Mouse (Mus musculus): ENCODE results near the gene Nat8f1. TPM values are rescaled to one million over a fixed set of nuclear protein-coding genes. Genes with fewer than 3 reads are reported as not detected.
"Not testable (repeated sequence)": the region's sequence is repeated elsewhere in the genome, so short reads cannot be mapped to it uniquely, and the experiment has no call there.

The Nat8f1 gene
- polyA plus RNA-seq, 1 experiment = 21.4 TPM

DNA sequence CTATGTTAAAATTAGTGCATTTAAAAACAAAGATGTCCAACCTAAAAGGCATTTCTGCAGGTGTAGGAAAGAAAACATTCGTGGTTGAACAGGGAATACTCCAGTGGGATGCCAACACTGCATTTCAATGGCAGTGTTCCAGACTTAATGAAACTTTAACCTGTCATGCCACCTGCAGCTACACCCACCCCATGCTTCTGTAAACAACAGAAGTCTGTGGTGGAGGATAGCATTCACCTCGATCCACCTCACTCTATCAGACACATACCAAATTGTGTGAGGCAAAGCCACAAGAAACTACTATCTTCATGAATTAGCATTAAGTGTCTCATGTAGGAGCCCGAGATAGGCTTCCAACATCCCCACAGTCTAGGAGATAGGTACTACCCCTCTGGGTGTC lies 7.1 kb downstream of the Nat8f1 start:
- Histone ChIP-seq H3K4me1 (ENCODE audit: control insufficient read depth, insufficient read depth, insufficient read length, low read length) (peaks cover 11% of the 10 kb centered on the region; the same call in 1 of the 2 replicates), H3K36me3 (ENCODE audit: control insufficient read depth, insufficient read depth, low read length) (no peaks in the 10 kb centered on the region), H3K4me3 (ENCODE audit: low read depth, low read length) (no peak overlapping the region), H3K27ac (ENCODE audit: insufficient read depth, low read depth, low read length) (no peak overlapping the region), H3K27me3 (ENCODE audit: control insufficient read depth, insufficient read depth, low read length) (no peaks in the 10 kb centered on the region)
- TF ChIP-seq POLR2A (IDR thresholded peaks at IDR 0.05; ENCODE audit: low read depth, low read length) (no peak), CTCF (IDR thresholded peaks at IDR 0.05; ENCODE audit: extremely low read depth, insufficient read length, insufficient replicate concordance, low read depth, low read length) (no peak)
- WGBS = 22% methylated on average over 3 of the region's 3 CpGs

- WGBS = 75% methylated on average over 2 of the region's 2 CpGs
- not testable (repeated sequence) for H3K27ac ChIP-seq (ENCODE audit: insufficient read depth, low read depth, low read length); H3K27me3 ChIP-seq (ENCODE audit: control insufficient read depth, insufficient read depth, low read length)
Observed at GRCm38 (mm10) chr6:85906911-85907351, 8.6 kb downstream of the Nat8f1 start.

GRCm38 (mm10) chr6:85904642-85905061 lies 10.8 kb downstream of the Nat8f1 start, which contains the start of gene Nat8f4:
Nat8f4 (minus strand) TSS chr6:85904884.
- not testable (repeated sequence) for H3K27me3 ChIP-seq (ENCODE audit: control insufficient read depth, insufficient read depth, low read length)
- peak; percentile 70; the same call in 1 of the 2 replicates for TF ChIP-seq CTCF (IDR thresholded peaks at IDR 0.05; ENCODE audit: extremely low read depth, insufficient read length, insufficient replicate concordance, low read depth, low read length)

More at GRCm38 (mm10) chr6:85906911-85907351, 8.6 kb downstream of the Nat8f1 start:
- peaks cover 16% of the 10 kb centered on the region; the same call in 1 of the 2 replicates for H3K4me1 ChIP-seq (ENCODE audit: control insufficient read depth, insufficient read depth, insufficient read length, low read length)
- not testable (repeated sequence) for H3K4me3 ChIP-seq (ENCODE audit: low read depth, low read length); H3K36me3 ChIP-seq (ENCODE audit: control insufficient read depth, insufficient read depth, low read length)

GRCm38 (mm10) chr6:85902303-85902702 lies 13.2 kb downstream of the Nat8f1 start:
- no peak overlapping the region for H3K4me3 ChIP-seq (ENCODE audit: low read depth, low read length)
- WGBS = 31% methylated on average over 2 of the region's 2 CpGs
- H3K27me3 ChIP-seq (ENCODE audit: control insufficient read depth, insufficient read depth, low read length) = no peaks in the 10 kb centered on the region
- peaks cover 4% of the 10 kb centered on the region; the same call in 1 of the 2 replicates for H3K36me3 ChIP-seq (ENCODE audit: control insufficient read depth, insufficient read depth, low read length)
- H3K27ac ChIP-seq (ENCODE audit: insufficient read depth, low read depth, low read length) = peak overlapping the region; percentile 98
- peaks cover 12% of the 10 kb centered on the region; the same call in 1 of the 2 replicates for H3K4me1 ChIP-seq (ENCODE audit: control insufficient read depth, insufficient read depth, insufficient read length, low read length)
- no peak for TF ChIP-seq CTCF (IDR thresholded peaks at IDR 0.05; ENCODE audit: extremely low read depth, insufficient read length, insufficient replicate concordance, low read depth, low read length)
- no peak for TF ChIP-seq POLR2A (IDR thresholded peaks at IDR 0.05; ENCODE audit: low read depth, low read length)

More at GRCm38 (mm10) chr6:85904642-85905061, 10.8 kb downstream of the Nat8f1 start, which contains the start of gene Nat8f4:
- H3K27ac ChIP-seq (ENCODE audit: insufficient read depth, low read depth, low read length) = peak within 1 kb of the TSS; percentile 67
- H3K4me1 ChIP-seq (ENCODE audit: control insufficient read depth, insufficient read depth, insufficient read length, low read length) = peaks cover 12% of the 10 kb centered on the region; the same call in 1 of the 2 replicates
- 2% methylated on average over 20 of the region's 20 CpGs for WGBS
- not testable (repeated sequence) for H3K36me3 ChIP-seq (ENCODE audit: control insufficient read depth, insufficient read depth, low read length)
- H3K4me3 ChIP-seq (ENCODE audit: low read depth, low read length) = peak within 1 kb of the TSS; percentile 64

GRCm38 (mm10) chr6:85898596-85899475 lies 16.7 kb downstream of the Nat8f1 start:
- 80% methylated on average over 7 of the region's 8 CpGs for WGBS
- H3K27ac ChIP-seq (ENCODE audit: insufficient read depth, low read depth, low read length); H3K36me3 ChIP-seq (ENCODE audit: control insufficient read depth, insufficient read depth, low read length); H3K4me3 ChIP-seq (ENCODE audit: low read depth, low read length); H3K27me3 ChIP-seq (ENCODE audit: control insufficient read depth, insufficient read depth, low read length): not testable (repeated sequence)
- H3K4me1 ChIP-seq (ENCODE audit: control insufficient read depth, insufficient read depth, insufficient read length, low read length) = peaks cover 11% of the 10 kb centered on the region; the same call in 1 of the 2 replicates

DNA sequence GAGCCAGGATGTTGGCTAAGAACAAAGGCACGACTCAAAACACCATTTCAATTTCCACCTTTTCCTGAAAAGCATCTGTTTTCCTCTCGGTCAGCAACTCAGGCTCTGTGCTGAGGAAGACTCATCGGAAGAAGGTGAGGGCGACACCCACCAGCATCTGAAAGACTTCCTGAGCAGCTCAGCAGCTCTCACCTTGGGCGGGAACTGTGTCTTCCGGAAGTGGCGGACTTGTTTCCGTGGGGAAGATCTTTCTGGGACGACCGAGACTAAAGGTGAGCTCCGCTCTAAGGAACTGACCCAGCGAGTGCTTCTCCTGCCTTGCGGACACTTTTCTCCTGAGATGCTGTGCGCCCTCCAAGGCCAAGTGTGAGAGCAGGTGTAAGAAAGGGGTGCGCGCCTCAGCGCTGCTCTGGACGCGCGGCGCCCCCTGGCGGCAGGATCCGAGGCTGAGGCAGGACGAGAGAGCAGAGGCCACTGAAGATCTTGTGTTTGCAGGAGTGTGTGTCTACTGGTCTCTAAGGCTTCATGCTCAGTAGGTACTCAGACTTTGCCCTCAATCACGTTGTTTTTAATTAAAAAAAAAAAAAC lies 20.3 kb downstream of the Nat8f1 start:
- not testable (repeated sequence) for H3K4me1 ChIP-seq (ENCODE audit: control insufficient read depth, insufficient read depth, insufficient read length, low read length); H3K27ac ChIP-seq (ENCODE audit: insufficient read depth, low read depth, low read length); H3K27me3 ChIP-seq (ENCODE audit: control insufficient read depth, insufficient read depth, low read length); H3K36me3 ChIP-seq (ENCODE audit: control insufficient read depth, insufficient read depth, low read length); H3K4me3 ChIP-seq (ENCODE audit: low read depth, low read length)
- TF ChIP-seq CTCF (IDR thresholded peaks at IDR 0.05; ENCODE audit: extremely low read depth, insufficient read length, insufficient replicate concordance, low read depth, low read length) = peak; percentile 45; the same call in 1 of the 2 replicates
- 60% methylated on average over 25 of the region's 25 CpGs for WGBS

GRCm38 (mm10) chr6:85888961-85889360 lies 26.5 kb downstream of the Nat8f1 start:
- no peaks in the 10 kb centered on the region for H3K27me3 ChIP-seq (ENCODE audit: control insufficient read depth, insufficient read depth, low read length)
- 92% methylated on average over 2 of the region's 2 CpGs for WGBS

More at GRCm38 (mm10) chr6:85888961-85889360, 26.5 kb downstream of the Nat8f1 start:
- TF ChIP-seq CTCF (IDR thresholded peaks at IDR 0.05; ENCODE audit: extremely low read depth, insufficient read length, insufficient replicate concordance, low read depth, low read length) = no peak
- TF ChIP-seq POLR2A (IDR thresholded peaks at IDR 0.05; ENCODE audit: low read depth, low read length) = no peak
- Histone ChIP-seq H3K4me1 (ENCODE audit: control insufficient read depth, insufficient read depth, insufficient read length, low read length) (no peaks in the 10 kb centered on the region), H3K4me3 (ENCODE audit: low read depth, low read length) (no peak overlapping the region), H3K36me3 (ENCODE audit: control insufficient read depth, insufficient read depth, low read length) (no peaks in the 10 kb centered on the region), H3K27ac (ENCODE audit: insufficient read depth, low read depth, low read length) (no peak overlapping the region)

Data from small intestine, adult 2 months (tissue).